Mouse (Mus musculus) testis, postnatal 14 days (tissue): ENCODE data around the gene Meis3.

ENCODE experiments used
- DNase-seq: peaks from one replicate; pipeline ENCODE4 v3.0.0; 2021; ENCODE audit warnings: low spot score

Meis3 gene

GRCm38 (mm10) chr7:16174597-16175541 is at the start of gene Meis3:
Gene Meis3, plus strand, starts transcription at chr7:16175090.
- DNase-seq, result no peak

- no peak for DNase-seq
These were observed 49.1 kb upstream of the Meis3 start for GRCm38 (mm10) chr7:16125829-16126228.

GRCm38 (mm10) chr7:16128344-16128743 is 46.5 kb upstream of the Meis3 start:
- DNase-seq, result no peak

- DNase-seq, result no peak
These were observed 46.0 kb upstream of the Meis3 start for GRCm38 (mm10) chr7:16128899-16129298.

- peak; percentile 86 for DNase-seq
These were observed 45.5 kb upstream of the Meis3 start, which contains the start of gene Slc8a2 for GRCm38 (mm10) chr7:16129421-16129845. Gene Slc8a2, plus strand, starts transcription at chr7:16129826.

GRCm38 (mm10) chr7:16129846-16130691 is 44.8 kb upstream of the Meis3 start:
- peak; percentile 42 for DNase-seq

GRCm38 (mm10) chr7:16130956-16131634 is 43.8 kb upstream of the Meis3 start:
- DNase-seq, result no peak

GRCm38 (mm10) chr7:16132161-16132581 is 42.7 kb upstream of the Meis3 start:
- no peak for DNase-seq

GRCm38 (mm10) chr7:16132926-16133325 is 42.0 kb upstream of the Meis3 start:
- DNase-seq, result no peak

GRCm38 (mm10) chr7:16133691-16134090 is 41.2 kb upstream of the Meis3 start:
- DNase-seq, result no peak

- DNase-seq, result no peak
These were observed 39.9 kb upstream of the Meis3 start for GRCm38 (mm10) chr7:16134951-16135392.

- DNase-seq, result no peak
These were observed 28.1 kb upstream of the Meis3 start for GRCm38 (mm10) chr7:16146489-16147410.

- peak; percentile 50 for DNase-seq
These were observed 27.2 kb upstream of the Meis3 start for GRCm38 (mm10) chr7:16147643-16148042.

- DNase-seq, result no peak
These were observed 25.6 kb upstream of the Meis3 start for GRCm38 (mm10) chr7:16149241-16149640.

- no peak for DNase-seq
These were observed 24.4 kb upstream of the Meis3 start for GRCm38 (mm10) chr7:16150191-16151145.

GRCm38 (mm10) chr7:16153522-16153921 is 21.4 kb upstream of the Meis3 start:
- DNase-seq, result no peak

GRCm38 (mm10) chr7:16155132-16155872 is 19.6 kb upstream of the Meis3 start:
- no peak for DNase-seq

GRCm38 (mm10) chr7:16156105-16156714 is 18.7 kb upstream of the Meis3 start:
- no peak for DNase-seq
